8 mouse cellular contexts compared by ENCODE assay signal in the genomic region with DNA sequence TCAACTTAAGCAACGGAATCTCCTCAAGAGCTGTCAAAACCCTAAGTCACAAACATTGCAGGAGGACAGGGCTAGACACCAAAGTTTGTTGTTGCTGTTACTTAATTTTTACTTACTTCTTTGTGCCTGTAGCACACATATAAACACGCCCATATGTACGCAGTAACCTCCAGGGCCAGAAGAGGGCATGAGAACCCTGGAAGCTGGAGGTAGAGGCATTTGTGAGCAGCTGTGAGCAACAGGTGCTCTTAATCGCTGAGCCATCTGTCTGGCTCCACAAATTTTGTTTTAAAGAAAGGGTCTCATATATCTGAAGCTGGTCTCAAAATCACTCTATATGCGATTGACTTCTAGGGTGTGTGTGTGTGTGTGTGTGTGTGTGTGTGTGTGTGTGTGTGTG. TPM values are rescaled to one million over a fixed set of nuclear protein-coding genes. Genes with fewer than 3 reads are reported as not detected.
DNase-seq lines count a peak whose midpoint lies in the region; ATAC-seq and TF ChIP-seq lines count a peak whose summit lies in the region.
"Had no signal": no experiment of that assay in that cellular context is flagged by ENCODE, and none has a peak within 500 bp of the region (broad histone marks: within the 10 kb centered on the region; RNA-seq: fewer than 3 reads in every experiment).

No protein-coding gene starts in this region.

- DNase-seq in liver, adult 2 months (ENCODE audit: extremely low read depth, low read depth, low spot score), result peak; percentile 76
- DNase-seq in liver, embryonic 11.5 days (ENCODE audit: low spot score), result no peak
- peak; percentile 69 for DNase-seq in R1 (ENCODE audit: low read depth, low spot score)
- DNase-seq in embryonic facial prominence, embryonic 14.5 days (ENCODE audit: low spot score), result peak; percentile 81
- DNase-seq in liver, embryonic 13.5 days, result peak; percentile 28
- DNase-seq in thymus, postnatal 10 days (ENCODE audit: low spot score in 2 of 2), result peak; percentile 50 to 60
- no peak for DNase-seq in yolk sac, embryonic 10.5 days (ENCODE audit: low spot score)

- H3K27me3 ChIP-seq in liver, adult 2 months (ENCODE audit: control insufficient read depth, insufficient read depth, low read length), result no peaks in the 10 kb centered on the region
- H3K27me3 ChIP-seq in liver, embryonic 11.5 days (replicated peaks; ENCODE audit: control insufficient read depth, insufficient read depth, low read length), result no peaks in the 10 kb centered on the region
- no peaks in the 10 kb centered on the region for H3K27me3 ChIP-seq in embryonic facial prominence, embryonic 14.5 days (replicated peaks; ENCODE audit: control insufficient read depth, insufficient read depth, low read length)
- H3K27me3 ChIP-seq in liver, embryonic 13.5 days, result no peaks in the 10 kb centered on the region

- peaks cover 14% of the 10 kb centered on the region; the same call in 1 of the 2 replicates for H3K36me3 ChIP-seq in liver, adult 2 months (ENCODE audit: control insufficient read depth, insufficient read depth, low read length)
- H3K36me3 ChIP-seq in liver, embryonic 11.5 days (ENCODE audit: control insufficient read depth, insufficient read depth, low read length), result no peaks in the 10 kb centered on the region
- no peaks in the 10 kb centered on the region; the same call in 1 of the 2 replicates for H3K36me3 ChIP-seq in embryonic facial prominence, embryonic 14.5 days (ENCODE audit: control insufficient read depth, insufficient read depth, low read length)
- H3K36me3 ChIP-seq in liver, embryonic 13.5 days, result no peaks in the 10 kb centered on the region

- H3K27ac ChIP-seq in liver, adult 2 months (replicated peaks; ENCODE audit: insufficient read depth, low read depth, low read length), result peak overlapping the region; percentile 78
- no peak overlapping the region for H3K27ac ChIP-seq in liver, embryonic 11.5 days (ENCODE audit: low read depth, low read length)
- no peak overlapping the region for H3K27ac ChIP-seq in embryonic facial prominence, embryonic 14.5 days (replicated peaks; ENCODE audit: low read depth, low read length)
- H3K27ac ChIP-seq in liver, embryonic 13.5 days, result no peak overlapping the region

- peak overlapping the region; percentile 19 for H3K9ac ChIP-seq in liver, adult 2 months (ENCODE audit: low read depth, low read length)
- H3K9ac ChIP-seq in liver, embryonic 11.5 days (ENCODE audit: low read depth, low read length), result no peak overlapping the region
- no peak overlapping the region for H3K9ac ChIP-seq in embryonic facial prominence, embryonic 14.5 days (ENCODE audit: low read depth, low read length)
- H3K9ac ChIP-seq in liver, embryonic 13.5 days, result no peak overlapping the region

- TF ChIP-seq POLR2A in liver, adult 2 months (IDR thresholded peaks at IDR 0.05; ENCODE audit: extremely low read depth, insufficient read depth, low read length), result no peak

- no peak overlapping the region for H3K4me3 ChIP-seq in liver, adult 2 months (ENCODE audit: insufficient read depth, low read depth, low read length)
- no peak overlapping the region for H3K4me3 ChIP-seq in liver, embryonic 11.5 days (ENCODE audit: low read depth, low read length)
- no peak overlapping the region for H3K4me3 ChIP-seq in embryonic facial prominence, embryonic 14.5 days (ENCODE audit: low read depth, low read length)
- H3K4me3 ChIP-seq in liver, embryonic 13.5 days (replicated peaks), result no peak overlapping the region

- ATAC-seq in liver, embryonic 11.5 days (replicated peaks; ENCODE audit: low FRiP score), result no peak
- peak; percentile 54 for ATAC-seq in embryonic facial prominence, embryonic 14.5 days (ENCODE audit: low read depth)
- no peak for ATAC-seq in liver, embryonic 13.5 days (ENCODE audit: low read depth)

- no peak overlapping the region for H3K4me2 ChIP-seq in liver, embryonic 11.5 days
- H3K4me2 ChIP-seq in embryonic facial prominence, embryonic 14.5 days (ENCODE audit: low read depth, low read length), result no peak overlapping the region
- no peak overlapping the region for H3K4me2 ChIP-seq in liver, embryonic 13.5 days

- peaks cover 39% of the 10 kb centered on the region for H3K4me1 ChIP-seq in liver, adult 2 months (ENCODE audit: control insufficient read depth, insufficient read depth, low read length)
- H3K4me1 ChIP-seq in liver, embryonic 11.5 days (replicated peaks; ENCODE audit: control insufficient read depth, insufficient read depth, low read length), result no peaks in the 10 kb centered on the region
- peaks cover 7% of the 10 kb centered on the region; the same call in 1 of the 2 replicates for H3K4me1 ChIP-seq in embryonic facial prominence, embryonic 14.5 days (ENCODE audit: control insufficient read depth, insufficient read depth, low read length)
- peaks cover 21% of the 10 kb centered on the region for H3K4me1 ChIP-seq in liver, embryonic 13.5 days (replicated peaks)

- H3K9me3 ChIP-seq in liver, embryonic 11.5 days (ENCODE audit: control insufficient read depth, low read length), result no peaks in the 10 kb centered on the region
- H3K9me3 ChIP-seq in embryonic facial prominence, embryonic 14.5 days (ENCODE audit: control insufficient read depth, low read length), result no peaks in the 10 kb centered on the region
- H3K9me3 ChIP-seq in liver, embryonic 13.5 days (replicated peaks), result no peaks in the 10 kb centered on the region

- H3K79me2 ChIP-seq in liver, adult 2 months (ENCODE audit: control insufficient read depth, insufficient read depth, low read length), result peaks cover 4% of the 10 kb centered on the region; the same call in 1 of the 2 replicates

- peak; percentile 69 for TF ChIP-seq CTCF in liver, adult 2 months (IDR thresholded peaks at IDR 0.05; ENCODE audit: low read depth, low read length)

- 46% methylated on average over 5 of the region's 5 CpGs for WGBS in liver, adult 2 months
- 56% methylated on average over 5 of the region's 5 CpGs for WGBS in liver, embryonic 11.5 days
- 33% methylated on average over 5 of the region's 5 CpGs for WGBS in embryonic facial prominence, embryonic 14.5 days
- WGBS in liver, embryonic 13.5 days (ENCODE audit: insufficient replicate concordance), result 47% methylated on average over 5 of the region's 5 CpGs

RNA-seq across cellular contexts. Expression of gene Pex11g, which starts 3.2 kb away (rescaled TPM):
- 23.0 and 27.8 TPM in 2 replicates for total RNA-seq in liver, adult 2 months (2014; rRNA removed)
- polyA plus RNA-seq in liver, adult 2 months (2012; rRNA removed), result 51.2 and 52.4 TPM in 2 replicates
- 3.4 and 4.3 TPM in 2 replicates for polyA plus RNA-seq in liver, embryonic 11.5 days (2014; fragmentation: Nextera tagmentation; extraction: Ambion mirVana)
- 3.4 and 4.5 TPM in 2 replicates for polyA plus RNA-seq in embryonic facial prominence, embryonic 14.5 days (2014; fragmentation: Nextera tagmentation; extraction: Ambion mirVana)
- 3.6 and 4.8 TPM in 2 replicates for polyA plus RNA-seq in liver, embryonic 13.5 days (2015; fragmentation: Nextera tagmentation; extraction: Ambion mirVana)

RNA-seq across cellular contexts. Expression of gene Tex45, which starts 6.4 kb away (rescaled TPM):
- total RNA-seq in liver, adult 2 months (2014; rRNA removed), result 0.07 TPM in 1 of 2 replicates, not detected in the other
- polyA plus RNA-seq in liver, adult 2 months (2012; rRNA removed), result 0.28 TPM in 1 of 2 replicates, not detected in the other
- not detected in 2 replicates for polyA plus RNA-seq in liver, embryonic 11.5 days (2014; fragmentation: Nextera tagmentation; extraction: Ambion mirVana)
- polyA plus RNA-seq in embryonic facial prominence, embryonic 14.5 days (2014; fragmentation: Nextera tagmentation; extraction: Ambion mirVana), result 0.18 TPM in 1 of 2 replicates, not detected in the other
- polyA plus RNA-seq in liver, embryonic 13.5 days (2015; fragmentation: Nextera tagmentation; extraction: Ambion mirVana), result not detected in 2 replicates
- total RNA-seq: heart, postnatal 14 days had no signal

RNA-seq across cellular contexts. Expression of gene Zfp358, which starts 28.6 kb away (rescaled TPM):
- 2.7 and 4.4 TPM in 2 replicates for total RNA-seq in liver, adult 2 months (2014; rRNA removed)
- 20.8 and 25.9 TPM in 2 replicates for polyA plus RNA-seq in liver, adult 2 months (2012; rRNA removed)
- polyA plus RNA-seq in liver, embryonic 11.5 days (2014; fragmentation: Nextera tagmentation; extraction: Ambion mirVana), result 8.7 and 8.9 TPM in 2 replicates
- polyA plus RNA-seq in embryonic facial prominence, embryonic 14.5 days (2014; fragmentation: Nextera tagmentation; extraction: Ambion mirVana), result 22.6 and 25.1 TPM in 2 replicates
- 4.4 and 5.2 TPM in 2 replicates for polyA plus RNA-seq in liver, embryonic 13.5 days (2015; fragmentation: Nextera tagmentation; extraction: Ambion mirVana)

RNA-seq across cellular contexts. Expression of gene Mcoln1, which starts 35.9 kb away (rescaled TPM):
- total RNA-seq in liver, adult 2 months (2014; rRNA removed), result 38.1 and 44.2 TPM in 2 replicates
- polyA plus RNA-seq in liver, adult 2 months (2012; rRNA removed), result 210 and 227 TPM in 2 replicates
- 36.2 and 39.8 TPM in 2 replicates for polyA plus RNA-seq in liver, embryonic 11.5 days (2014; fragmentation: Nextera tagmentation; extraction: Ambion mirVana)
- 36.5 and 40.1 TPM in 2 replicates for polyA plus RNA-seq in embryonic facial prominence, embryonic 14.5 days (2014; fragmentation: Nextera tagmentation; extraction: Ambion mirVana)
- polyA plus RNA-seq in liver, embryonic 13.5 days (2015; fragmentation: Nextera tagmentation; extraction: Ambion mirVana), result 19.8 and 19.9 TPM in 2 replicates

RNA-seq across cellular contexts. Expression of gene Pnpla6, which starts 50.9 kb away (rescaled TPM):
- 14.4 and 15.9 TPM in 2 replicates for total RNA-seq in liver, adult 2 months (2014; rRNA removed)
- polyA plus RNA-seq in liver, adult 2 months (2012; rRNA removed), result 25.8 and 36.5 TPM in 2 replicates
- 17.8 and 22.9 TPM in 2 replicates for polyA plus RNA-seq in liver, embryonic 11.5 days (2014; fragmentation: Nextera tagmentation; extraction: Ambion mirVana)
- polyA plus RNA-seq in embryonic facial prominence, embryonic 14.5 days (2014; fragmentation: Nextera tagmentation; extraction: Ambion mirVana), result 18.2 and 22.0 TPM in 2 replicates
- 10.6 and 12.4 TPM in 2 replicates for polyA plus RNA-seq in liver, embryonic 13.5 days (2015; fragmentation: Nextera tagmentation; extraction: Ambion mirVana)

Comparison
In these comparisons a context has a peak if more than half of its experiments do, and no peak if none do; other contexts are left out.
1. DNase-seq: peak in liver, adult 2 months (single experiment), R1 (single experiment), embryonic facial prominence, embryonic 14.5 days (single experiment), liver, embryonic 13.5 days (single experiment) and thymus, postnatal 10 days (2 of 2); none in liver, embryonic 11.5 days (single experiment) and yolk sac, embryonic 10.5 days (single experiment).